Mouse (Mus musculus) naive thymus-derived CD4-positive, alpha-beta T cell, adult 5 months (primary cell): ENCODE data around the gene Pgbd5. TPM values are rescaled to one million over a fixed set of nuclear protein-coding genes. Genes with fewer than 3 reads are reported as not detected.

Source experiments
- polyA plus RNA-seq: library from polyadenylated mRNA; unstranded; fragments of 100-300 nt; shearing (Covaris generic); gene quantifications from one replicate; pipeline ENCODE4 v1.2.1, GENCODE M21; 2017

The Pgbd5 gene
- polyA plus RNA-seq, result not detected

DNA sequence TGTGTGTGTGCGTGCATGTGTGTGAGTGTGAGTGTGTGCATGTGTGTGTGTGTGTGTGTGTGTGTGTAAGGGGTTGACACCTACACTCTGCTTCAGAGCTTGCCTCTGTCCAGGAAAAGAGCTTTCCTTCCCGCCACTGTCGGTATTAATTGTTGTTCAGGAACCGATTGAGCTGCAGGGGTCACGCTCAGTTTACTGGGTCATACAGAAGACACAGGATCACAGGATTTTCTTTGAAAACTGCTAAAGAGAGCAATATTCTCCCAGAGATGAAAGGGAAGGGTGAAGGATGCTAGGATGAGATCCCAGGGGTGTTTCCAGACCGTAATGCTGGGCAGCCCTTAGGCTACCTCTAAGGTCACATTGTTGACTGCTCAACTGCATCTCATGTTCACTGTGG, at the start of gene Pgbd5:
TSS of gene Pgbd5 (minus strand) at position 101 of the 400 bp plus-strand sequence.

Other genes starting within 250 kb of the Pgbd5 start
- gene Galnt2, start 208.3 kb downstream of the Pgbd5 start, polyA plus RNA-seq, result 49.2 TPM
- 48.7 TPM for gene Cog2, start 81.1 kb upstream of the Pgbd5 start, polyA plus RNA-seq
- gene Agt, start 130.0 kb upstream of the Pgbd5 start, polyA plus RNA-seq, result not detected
- gene Capn9, start 136.5 kb upstream of the Pgbd5 start, polyA plus RNA-seq, result not detected
- 4.8 TPM for gene 2310022B05Rik, start 223.7 kb upstream of the Pgbd5 start, polyA plus RNA-seq